Mouse (Mus musculus): ENCODE measurements at regions not wholly inside any gene's neighbourhood (a gene's known extent, or its start where the extent isn't known, plus 50 kb on each side); places are given as distances from the start of the nearest gene placed in this dataset.

GRCm38 (mm10) chr16:84581166-84581565 is 66.2 kb downstream of the A730009L09Rik start:
- DNase-seq (ENCODE audit: low read depth, low spot score), result peak; percentile 51

DNA sequence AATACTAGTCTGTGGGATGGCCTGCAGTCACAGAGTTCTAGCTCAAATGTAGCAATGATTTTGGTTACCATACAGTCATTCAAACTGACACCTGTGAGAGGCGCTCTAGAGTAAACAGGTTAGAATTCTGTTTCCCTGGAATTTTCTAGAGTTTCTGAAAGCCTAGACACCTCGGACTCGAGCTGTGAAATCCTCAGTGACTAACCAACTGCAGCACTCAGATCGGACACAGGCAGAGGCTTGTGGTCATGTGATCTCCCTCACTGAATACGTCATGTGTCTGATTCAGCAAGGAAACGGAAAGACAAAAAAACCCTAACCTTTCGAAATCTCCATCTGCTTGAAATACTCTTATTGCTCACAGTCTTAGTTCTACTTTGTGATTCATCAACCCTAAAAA is 68.4 kb downstream of the A730009L09Rik start:
- DNase-seq (ENCODE audit: low read depth, low spot score), result peak; percentile 90

GRCm38 (mm10) chr16:84583773-84584229 is 68.9 kb downstream of the A730009L09Rik start:
- DNase-seq (ENCODE audit: low read depth, low spot score), result peak; percentile 89

DNA sequence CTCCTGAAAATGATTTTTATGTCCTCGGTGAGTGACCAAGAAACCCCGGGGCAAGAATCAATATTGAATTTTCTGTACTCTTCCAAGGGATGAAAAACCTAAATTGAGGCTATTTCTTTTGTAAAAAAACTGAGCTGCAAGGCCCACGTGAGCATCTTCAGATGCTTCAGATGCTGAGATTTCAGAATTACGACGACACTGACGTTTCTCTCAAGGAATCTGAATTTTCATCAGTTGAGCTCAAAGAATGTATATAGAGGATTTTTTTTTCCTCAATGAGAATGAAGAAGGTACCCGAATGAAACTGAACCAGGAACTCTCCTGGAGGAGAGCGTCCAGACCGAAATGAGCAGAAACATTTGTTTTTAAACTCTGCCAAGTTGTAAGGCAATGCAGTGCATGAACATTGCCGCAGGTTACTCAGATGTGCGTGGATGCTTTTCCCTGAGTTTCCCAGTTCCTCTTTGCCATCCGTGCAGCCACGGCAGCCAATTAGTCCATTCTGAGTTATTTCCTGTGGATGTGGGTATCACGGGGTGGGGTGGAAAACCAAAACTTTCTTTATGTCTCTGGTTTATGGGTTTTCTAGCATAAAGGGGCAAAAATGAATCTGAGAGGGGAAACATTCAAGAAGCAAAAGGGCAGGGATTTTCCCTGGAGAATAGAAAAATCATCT is 69.9 kb downstream of the A730009L09Rik start:
- peak; percentile 41 for DNase-seq (ENCODE audit: low read depth, low spot score)

GRCm38 (mm10) chr16:84592978-84593377 is 78.1 kb downstream of the A730009L09Rik start:
- no peak for DNase-seq (ENCODE audit: low read depth, low spot score)

DNA sequence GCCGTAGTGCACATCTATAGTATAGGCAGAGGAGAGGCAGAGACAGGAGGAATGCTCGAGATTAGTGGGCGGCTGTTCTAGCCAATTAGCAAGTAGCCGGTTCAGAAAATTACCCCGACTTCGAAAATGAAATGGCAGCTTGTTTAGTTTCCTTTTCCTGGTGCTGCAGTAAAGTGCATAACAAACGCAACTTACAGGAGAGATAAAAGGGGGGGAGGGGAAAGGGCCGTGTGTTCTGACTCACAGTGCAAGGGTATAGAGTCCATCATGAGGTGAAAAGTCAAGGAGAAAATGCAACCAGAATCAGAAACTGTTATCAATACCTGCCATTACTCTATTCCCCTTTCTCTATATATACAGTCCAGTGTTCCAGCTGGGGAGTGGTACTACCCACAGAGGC is 88.0 kb downstream of the A730009L09Rik start:
- DNase-seq (ENCODE audit: low read depth, low spot score), result peak; percentile 52

- no peak for DNase-seq (ENCODE audit: low read depth, low spot score)
Measured at GRCm38 (mm10) chr16:84603465-84604205, 88.7 kb downstream of the A730009L09Rik start.

- DNase-seq (ENCODE audit: low read depth, low spot score), result no peak
Measured at GRCm38 (mm10) chr16:84604272-84604975, 89.5 kb downstream of the A730009L09Rik start.

DNA sequence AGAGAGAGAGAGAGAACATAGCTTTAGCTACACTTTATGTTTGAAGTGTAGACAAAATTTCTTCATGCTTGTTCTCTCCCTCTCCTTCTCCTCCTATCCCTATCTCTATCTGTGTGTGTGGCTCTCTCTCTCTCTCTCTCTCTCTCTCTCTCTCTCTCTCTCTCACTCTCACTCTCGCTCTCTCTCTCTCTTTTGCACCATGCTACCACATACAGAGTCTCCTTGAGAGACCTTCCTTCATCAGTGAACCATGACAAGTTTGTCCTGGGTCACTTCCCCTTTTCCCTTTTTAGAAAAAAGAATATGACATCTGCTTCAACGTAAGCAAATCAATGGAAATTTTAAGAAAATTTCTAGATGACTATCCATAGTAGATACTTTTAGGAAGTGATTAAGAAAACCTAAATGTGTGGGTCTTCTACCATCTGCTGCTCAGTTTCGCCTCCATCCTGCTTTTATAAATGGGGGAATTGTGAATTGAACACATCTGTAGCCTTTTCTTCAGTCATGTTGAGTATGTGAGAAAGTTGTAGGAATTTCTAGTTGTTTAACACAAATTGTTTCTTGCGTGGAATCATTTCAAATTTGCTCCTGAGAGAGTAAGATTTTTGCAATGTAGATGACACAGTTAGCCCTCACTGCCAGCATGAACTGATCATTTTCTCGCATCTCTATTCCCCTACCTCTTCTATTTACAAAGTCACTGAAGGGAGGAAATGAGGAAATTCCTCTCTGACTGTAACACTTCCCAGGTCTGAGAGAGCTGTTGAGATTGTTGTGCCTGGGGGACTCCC is 91.3 kb downstream of the A730009L09Rik start:
- no peak for DNase-seq (ENCODE audit: low read depth, low spot score)

DNA sequence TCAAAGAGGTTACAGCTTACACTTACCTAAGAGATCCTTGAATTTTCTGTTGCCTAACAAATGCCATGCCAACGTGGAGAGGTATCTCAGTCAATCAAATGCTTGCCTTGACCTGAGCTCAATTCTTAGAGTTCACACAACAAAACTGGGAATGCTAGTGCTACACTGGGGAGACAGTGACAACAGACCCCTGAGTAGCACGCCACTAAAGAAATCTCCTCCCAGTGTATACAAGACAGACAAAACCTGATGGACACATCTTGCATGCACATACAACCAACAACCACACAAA is 91.8 kb downstream of the A730009L09Rik start:
- no peak for DNase-seq (ENCODE audit: low read depth, low spot score)

GRCm38 (mm10) chr16:84607503-84607902 is 92.6 kb downstream of the A730009L09Rik start:
- DNase-seq (ENCODE audit: low read depth, low spot score), result no peak

- DNase-seq (ENCODE audit: low read depth, low spot score), result no peak
Measured at GRCm38 (mm10) chr16:84615683-84616082, 100.8 kb downstream of the A730009L09Rik start.

GRCm38 (mm10) chr16:84616132-84616531 is 101.2 kb downstream of the A730009L09Rik start:
- DNase-seq (ENCODE audit: low read depth, low spot score), result no peak

- no peak for DNase-seq (ENCODE audit: low read depth, low spot score)
Measured at GRCm38 (mm10) chr16:84618379-84618778, 103.5 kb downstream of the A730009L09Rik start.

GRCm38 (mm10) chr16:84619876-84620275 is 105.0 kb downstream of the A730009L09Rik start:
- no peak for DNase-seq (ENCODE audit: low read depth, low spot score)

- DNase-seq (ENCODE audit: low read depth, low spot score), result peak; percentile 18
Measured at GRCm38 (mm10) chr16:84620861-84621260, 105.9 kb downstream of the A730009L09Rik start.

- peak; percentile 82 for DNase-seq (ENCODE audit: low read depth, low spot score)
Measured at GRCm38 (mm10) chr16:84621300-84622031, 106.5 kb downstream of the A730009L09Rik start.

DNA sequence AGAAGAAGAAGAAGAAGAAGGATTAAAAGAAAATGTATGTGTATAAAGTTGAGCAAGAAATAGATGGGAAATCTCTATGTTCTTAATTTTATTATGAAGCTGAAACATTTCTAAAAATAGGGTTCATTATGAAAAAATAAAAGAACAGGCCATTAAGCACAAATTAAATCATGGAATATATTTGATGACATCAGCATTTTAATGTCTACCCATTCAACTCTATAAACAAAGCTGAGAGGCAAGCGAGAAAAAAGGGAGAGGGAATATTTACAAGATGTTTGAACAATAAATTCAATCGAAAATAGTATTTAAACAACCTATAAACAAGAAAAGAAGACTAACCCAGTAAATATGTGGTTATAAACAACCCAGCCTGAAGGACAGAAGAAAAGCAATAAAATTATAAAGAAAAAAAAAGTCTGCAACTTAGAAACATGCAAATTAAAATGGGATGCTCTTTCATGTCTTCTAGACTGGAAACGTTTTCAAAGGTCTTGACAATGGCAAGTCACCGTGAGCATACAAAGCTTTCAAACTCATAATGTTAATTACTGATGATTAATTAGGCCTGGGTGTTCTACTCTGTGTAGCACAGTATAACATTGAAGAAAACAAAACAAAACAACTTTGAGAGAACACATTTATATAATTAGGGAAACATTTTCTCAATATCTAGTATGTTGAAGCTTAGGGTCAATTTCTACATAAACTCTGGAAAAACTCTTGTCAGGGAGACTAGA is 108.6 kb downstream of the A730009L09Rik start:
- DNase-seq (ENCODE audit: low read depth, low spot score), result no peak

GRCm38 (mm10) chr16:84624443-84625109 is 109.7 kb downstream of the A730009L09Rik start:
- no peak for DNase-seq (ENCODE audit: low read depth, low spot score)

Measured in CD4-positive, CD25-positive, alpha-beta regulatory T cell, adult 2 months (primary cell).